Mouse (Mus musculus): Measurements from ENCODE around the gene Pycr1. TPM values are rescaled to one million over a fixed set of nuclear protein-coding genes. Genes with fewer than 3 reads are reported as not detected.
"Not testable (repeated sequence)": the region's sequence is repeated elsewhere in the genome, so short reads cannot be mapped to it uniquely, and the experiment has no call there.

Gene Pycr1
- 1 to 10 TPM; 3.2 to 5.8 TPM for total RNA-seq (2021)
- long read RNA-seq, experiment 1, partial matches to known transcripts, result 2 of 7 reads
- long read RNA-seq, experiment 1, other reads (novel, unspliced or antisense), result 1 of 7 reads
- long read RNA-seq, experiment 2, partial matches to known transcripts, result 2 of 13 reads
- long read RNA-seq, experiment 2, other reads (novel, unspliced or antisense), result 9 of 13 reads

- DNase-seq, result peak; percentile 90 to 94
- intact Hi-C loops (cut with DNase I), result no loop called here
These were observed at the start of gene Pycr1 for GRCm38 (mm10) chr11:120643601-120643987. TSS of gene Pycr1 (minus strand) at chr11:120643769.

- intact Hi-C loops (cut with DNase I), result loop anchor here (5.0 kb wide), 1 partner anchor 180 kb away; no protein-coding TSS in a partner anchor
These were observed 49.0 kb upstream of the Pycr1 start for GRCm38 (mm10) chr11:120692471-120693011.

GRCm38 (mm10) chr11:120689365-120689764, 45.8 kb upstream of the Pycr1 start:
- intact Hi-C loops (cut with DNase I), result no loop called here
- no peak for DNase-seq

More at GRCm38 (mm10) chr11:120692471-120693011, 49.0 kb upstream of the Pycr1 start:
- DNase-seq, result no peak

DNA sequence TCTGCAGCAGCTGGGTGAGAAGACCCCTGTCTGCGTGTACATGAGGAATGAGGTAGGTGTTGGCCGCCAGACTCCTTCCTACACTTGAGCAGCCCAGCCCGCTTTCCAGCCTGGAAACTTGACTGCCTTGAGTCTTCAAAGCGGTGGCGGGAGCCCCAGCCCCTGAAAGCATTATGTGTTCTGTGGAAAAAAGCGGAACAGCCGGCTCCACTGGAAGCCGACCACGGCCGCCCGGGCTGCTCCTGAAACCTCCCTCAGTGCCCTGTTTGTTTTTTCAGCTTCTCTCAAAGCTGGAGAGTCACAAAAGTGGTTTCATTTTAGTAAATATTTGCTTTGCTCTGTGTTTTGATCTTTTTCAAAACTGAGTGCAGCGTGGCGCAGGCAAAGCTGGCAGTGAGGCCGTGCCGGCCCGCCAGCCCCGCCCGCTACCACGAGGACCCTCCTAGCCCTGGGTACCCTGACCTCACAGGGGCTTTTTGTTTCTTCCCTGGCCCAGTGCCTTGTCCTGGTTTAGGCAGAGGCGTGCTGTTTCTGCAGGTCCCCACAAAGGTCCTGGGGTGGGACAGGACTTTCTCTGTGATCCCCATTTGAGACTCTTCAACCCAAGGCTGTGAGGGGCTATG, 43.2 kb upstream of the Pycr1 start:
- intact Hi-C loops (cut with DNase I), result no loop called here
- no peak for DNase-seq

DNA sequence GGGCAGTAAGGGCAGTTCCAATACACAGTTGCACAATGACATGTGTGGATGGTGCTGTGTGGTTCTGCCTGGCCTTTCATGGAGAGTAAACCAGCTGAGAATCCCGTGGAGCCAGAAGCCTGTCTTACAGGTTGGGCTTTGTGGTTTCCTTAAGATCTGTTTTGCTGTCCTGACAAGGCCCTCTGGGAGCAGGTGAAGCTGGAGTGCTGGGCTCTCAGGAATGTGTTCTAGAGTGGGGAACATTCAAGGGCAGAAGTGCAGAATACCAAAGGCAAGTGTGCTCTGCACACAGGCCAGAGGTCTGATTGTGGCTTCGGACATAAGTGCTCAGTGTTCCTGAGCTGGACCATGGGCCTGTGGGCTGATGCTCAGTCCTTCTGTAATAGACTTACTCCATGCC, 41.1 kb upstream of the Pycr1 start:
- intact Hi-C loops (cut with DNase I), result no loop called here
- DNase-seq, result no peak

GRCm38 (mm10) chr11:120684086-120684485, 40.5 kb upstream of the Pycr1 start:
- no peak for DNase-seq
- intact Hi-C loops (cut with DNase I), result no loop called here

GRCm38 (mm10) chr11:120683536-120683935, 40.0 kb upstream of the Pycr1 start:
- DNase-seq, result no peak
- intact Hi-C loops (cut with DNase I), result no loop called here

GRCm38 (mm10) chr11:120682683-120683082, 39.1 kb upstream of the Pycr1 start:
- no peak for DNase-seq
- intact Hi-C loops (cut with DNase I), result no loop called here

DNA sequence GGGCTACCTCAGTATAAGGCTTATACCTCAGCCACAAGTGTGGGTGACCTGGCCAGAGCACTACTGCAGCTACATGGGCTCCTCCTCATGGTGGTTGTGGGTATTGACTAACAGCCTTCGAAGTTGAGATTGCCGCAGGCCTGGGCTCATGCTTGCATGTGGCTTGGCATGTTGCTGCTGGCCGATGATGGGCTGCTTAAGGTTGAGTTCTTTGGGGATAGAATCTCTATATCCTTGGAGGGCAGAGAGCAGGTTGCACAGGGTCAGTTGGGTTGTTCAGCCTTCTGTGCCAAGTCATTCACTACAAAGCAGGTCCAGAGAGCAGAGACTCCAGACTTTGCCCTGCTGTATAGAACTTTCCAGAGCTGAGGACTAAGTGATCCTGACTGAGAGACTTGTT, 36.3 kb upstream of the Pycr1 start:
- intact Hi-C loops (cut with DNase I), result no loop called here
- DNase-seq, result no peak

GRCm38 (mm10) chr11:120676951-120677350, 33.4 kb upstream of the Pycr1 start:
- intact Hi-C loops (cut with DNase I), result no loop called here
- DNase-seq, result no peak

- DNase-seq; intact Hi-C loops (cut with DNase I): not testable (repeated sequence)
These were observed 32.3 kb upstream of the Pycr1 start for GRCm38 (mm10) chr11:120675875-120676274.

GRCm38 (mm10) chr11:120673594-120674122, 30.1 kb upstream of the Pycr1 start:
- no peak for DNase-seq
- intact Hi-C loops (cut with DNase I), result no loop called here

DNA sequence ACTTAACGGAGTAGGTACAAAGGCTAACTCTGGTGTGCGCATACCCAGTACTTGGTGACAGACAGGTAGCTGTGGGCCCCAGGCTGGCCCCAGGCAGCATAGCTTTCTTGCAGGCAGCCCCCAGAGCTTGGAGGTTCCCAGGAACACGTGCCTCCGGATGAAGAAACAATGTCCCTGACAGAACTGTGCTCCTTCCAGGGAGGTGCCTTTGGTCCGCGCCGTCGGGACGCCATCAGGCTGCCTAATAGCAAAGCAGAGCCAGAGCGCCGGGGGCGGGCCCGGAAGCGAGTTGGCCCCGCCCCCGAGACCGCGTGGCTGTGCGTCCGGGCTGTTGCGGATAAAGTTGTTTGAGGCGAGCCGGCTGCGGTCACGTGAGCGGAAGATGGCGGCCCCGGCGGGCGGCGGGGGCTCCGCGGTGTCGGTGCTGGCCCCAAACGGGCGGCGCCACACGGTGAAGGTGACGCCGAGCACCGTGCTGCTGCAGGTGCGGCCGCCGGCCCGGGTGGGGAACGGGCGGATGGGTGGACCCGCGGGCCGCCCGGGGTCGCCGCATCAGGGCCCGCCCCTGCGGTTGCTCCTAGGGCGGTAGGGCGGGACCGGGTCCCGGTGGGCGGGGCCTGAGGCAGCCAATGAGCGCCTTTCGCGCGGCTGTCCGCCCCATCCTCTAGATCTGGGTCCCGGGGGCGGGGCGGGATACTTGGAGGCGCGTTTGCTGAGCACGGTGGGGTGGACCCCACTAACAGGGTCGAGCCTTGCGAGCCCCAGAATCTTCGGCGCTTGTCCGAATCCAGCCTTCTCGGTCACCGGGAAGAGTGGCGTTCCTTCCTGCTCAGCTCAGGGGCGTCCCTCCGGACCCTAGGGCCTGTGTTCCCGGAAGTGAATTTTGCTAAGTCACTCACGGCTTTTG, 29.4 kb upstream of the Pycr1 start, which contains the start of gene Aspscr1:
Gene Aspscr1, plus strand, starts transcription at position 287 of the 907 bp plus-strand sequence.
- peak; percentile 93 to 95 for DNase-seq
- intact Hi-C loops (cut with DNase I), result no loop called here

GRCm38 (mm10) chr11:120666617-120667016, 23.0 kb upstream of the Pycr1 start:
- DNase-seq, result no peak
- intact Hi-C loops (cut with DNase I), result no loop called here

GRCm38 (mm10) chr11:120665406-120665805, 21.8 kb upstream of the Pycr1 start:
- intact Hi-C loops (cut with DNase I), result no loop called here
- no peak for DNase-seq

DNA sequence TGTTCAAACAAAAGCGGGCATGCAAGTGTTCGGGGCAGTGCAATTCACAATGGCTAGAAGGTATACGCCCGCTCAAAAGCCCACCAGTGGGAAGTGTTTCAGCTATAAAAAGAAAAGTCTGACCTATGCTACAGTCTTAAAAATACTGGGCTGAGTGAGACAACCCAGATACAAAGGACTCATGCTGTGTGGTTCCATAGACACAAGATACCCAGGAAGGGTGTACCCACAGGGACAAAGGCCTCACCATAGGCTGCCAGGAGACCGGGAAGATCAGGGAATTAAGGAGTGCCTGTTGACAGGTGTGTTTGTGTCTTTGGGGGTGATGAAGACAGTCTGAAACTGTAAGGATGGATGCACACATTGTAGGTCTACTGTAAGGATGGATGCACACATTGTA, 20.1 kb upstream of the Pycr1 start:
- no peak for DNase-seq
- intact Hi-C loops (cut with DNase I), result loop anchor here (5.0 kb wide), 1 partner anchor 114 kb away; no protein-coding TSS in a partner anchor

DNA sequence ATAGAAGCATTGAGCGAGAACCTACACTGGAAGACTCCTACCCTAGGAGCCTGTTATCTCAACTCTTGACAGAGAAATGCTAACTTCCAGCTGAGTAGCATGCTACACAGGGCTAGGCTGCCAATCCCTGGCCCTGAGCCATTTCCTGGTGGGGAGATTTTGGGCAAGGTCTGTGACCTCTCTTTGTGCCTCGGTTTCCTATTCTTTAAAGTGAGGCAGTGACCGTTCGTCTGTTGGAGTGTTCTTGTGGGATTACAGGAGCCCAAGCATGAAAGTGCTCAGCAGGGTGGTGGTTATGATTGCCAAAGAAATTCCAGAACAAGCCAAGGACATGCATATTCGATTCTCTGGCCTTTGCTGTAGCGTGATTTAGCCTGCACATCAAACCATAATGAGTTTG, 19.2 kb upstream of the Pycr1 start:
- DNase-seq, result no peak
- intact Hi-C loops (cut with DNase I), result loop anchor here (5.0 kb wide), 1 partner anchor 115 kb away; no protein-coding TSS in a partner anchor

- intact Hi-C loops (cut with DNase I), result loop anchor here (5.0 kb wide), 1 partner anchor 116 kb away; no protein-coding TSS in a partner anchor
- DNase-seq, result no peak
These were observed 17.5 kb upstream of the Pycr1 start, which contains the start of gene Notum for GRCm38 (mm10) chr11:120661076-120661460. TSS of gene Notum (minus strand) at chr11:120661175.

GRCm38 (mm10) chr11:120660301-120661075, 16.9 kb upstream of the Pycr1 start:
- intact Hi-C loops (cut with DNase I), result loop anchor here (5.0 kb wide), 1 partner anchor 117 kb away; no protein-coding TSS in a partner anchor
- DNase-seq, result no peak
